8 mouse cellular contexts compared by ENCODE assay signal in the genomic region with DNA sequence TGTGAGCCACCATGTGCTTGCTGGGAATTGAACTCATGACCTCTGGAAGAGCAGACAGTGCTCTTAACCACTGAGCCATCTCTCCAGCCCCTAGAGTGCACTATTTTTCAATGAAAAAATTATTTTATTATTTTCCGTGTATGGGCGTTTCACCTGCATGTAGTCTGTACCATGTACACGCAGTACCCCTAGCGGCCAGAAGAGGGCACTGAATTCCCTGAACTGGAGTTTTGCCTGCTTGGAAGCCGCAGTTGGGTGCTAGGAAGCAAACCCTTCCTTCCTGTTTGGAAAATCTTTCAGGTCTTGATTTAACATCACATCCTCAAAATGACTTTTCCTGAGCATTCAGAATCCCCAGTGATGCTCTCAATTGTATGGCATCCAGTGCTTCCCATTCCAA. TPM values are rescaled to one million over a fixed set of nuclear protein-coding genes. Genes with fewer than 3 reads are reported as not detected.
A peak's percentile ranks its signal among the peaks of the same experiment; 100 is the strongest.
DNase-seq lines count a peak whose midpoint lies in the region; ATAC-seq and TF ChIP-seq lines count a peak whose summit lies in the region.

No protein-coding gene starts in this region.

- no peaks in the 10 kb centered on the region for H3K4me1 ChIP-seq in forebrain, embryonic 10.5 days
- H3K4me1 ChIP-seq in forebrain, embryonic 16.5 days (replicated peaks; ENCODE audit: control insufficient read depth, insufficient read depth, low read length): no peaks in the 10 kb centered on the region
- no peaks in the 10 kb centered on the region for H3K4me1 ChIP-seq in neural tube, embryonic 15.5 days
- no peaks in the 10 kb centered on the region for H3K4me1 ChIP-seq in hindbrain, postnatal 0 days (ENCODE audit: insufficient read depth, low read length)

- ATAC-seq in forebrain, embryonic 16.5 days: no peak
- ATAC-seq in neural tube, embryonic 15.5 days (ENCODE audit: low FRiP score): no peak
- ATAC-seq in hindbrain, postnatal 0 days: no peak
- peak; percentile 70; the same call in 1 of the 2 replicates for ATAC-seq in monocyte, adult 5-6 weeks (replicated peaks; ENCODE audit: insufficient number of reproducible peaks, low FRiP score, low TSS enrichment, poor library complexity, severe bottlenecking)

- no peak overlapping the region for H3K4me2 ChIP-seq in forebrain, embryonic 16.5 days (ENCODE audit: low read length)
- H3K4me2 ChIP-seq in neural tube, embryonic 15.5 days: no peak overlapping the region
- no peak overlapping the region for H3K4me2 ChIP-seq in hindbrain, postnatal 0 days (ENCODE audit: low read depth, low read length)

- WGBS in forebrain, embryonic 10.5 days: 21% methylated on average over 5 of the region's 5 CpGs
- 15% methylated on average over 5 of the region's 5 CpGs for WGBS in forebrain, embryonic 16.5 days
- 21% methylated on average over 5 of the region's 5 CpGs for WGBS in neural tube, embryonic 15.5 days
- 18% methylated on average over 5 of the region's 5 CpGs for WGBS in hindbrain, postnatal 0 days

- H3K27ac ChIP-seq in forebrain, embryonic 10.5 days: no peak overlapping the region
- no peak overlapping the region for H3K27ac ChIP-seq in forebrain, embryonic 16.5 days (ENCODE audit: low read length)
- H3K27ac ChIP-seq in neural tube, embryonic 15.5 days (replicated peaks): no peak overlapping the region
- no peak overlapping the region for H3K27ac ChIP-seq in hindbrain, postnatal 0 days

- no peaks in the 10 kb centered on the region for H3K9me3 ChIP-seq in forebrain, embryonic 10.5 days
- H3K9me3 ChIP-seq in forebrain, embryonic 16.5 days (ENCODE audit: control insufficient read depth, low read length): no peaks in the 10 kb centered on the region
- no peaks in the 10 kb centered on the region for H3K9me3 ChIP-seq in neural tube, embryonic 15.5 days (replicated peaks)
- no peaks in the 10 kb centered on the region for H3K9me3 ChIP-seq in hindbrain, postnatal 0 days (ENCODE audit: low read length)

- H3K4me3 ChIP-seq in forebrain, embryonic 10.5 days: no peak overlapping the region
- no peak overlapping the region for H3K4me3 ChIP-seq in forebrain, embryonic 16.5 days (replicated peaks; ENCODE audit: low read length)
- H3K4me3 ChIP-seq in neural tube, embryonic 15.5 days (replicated peaks): no peak overlapping the region
- no peak overlapping the region for H3K4me3 ChIP-seq in hindbrain, postnatal 0 days (ENCODE audit: low read length)

- peak; percentile 75 for TF ChIP-seq CTCF in hindbrain, postnatal 0 days (IDR thresholded peaks at IDR 0.05; ENCODE audit: low read depth)

- DNase-seq in forebrain, embryonic 10.5 days (ENCODE audit: extremely low spot score, low spot score): peak; percentile 54
- peak; percentile 71 for DNase-seq in neural tube, embryonic 10.5 days (ENCODE audit: extremely low spot score, low spot score)
- DNase-seq in cerebellum, adult 8-10 months: peak; percentile 39
- DNase-seq in hindbrain, postnatal 0 days (ENCODE audit: low spot score): peak; percentile 45
- peak; percentile 60 to 71 for DNase-seq in thymus, postnatal 36 days

- H3K27me3 ChIP-seq in forebrain, embryonic 10.5 days (ENCODE audit: poor library complexity, severe bottlenecking): no peaks in the 10 kb centered on the region
- no peaks in the 10 kb centered on the region for H3K27me3 ChIP-seq in forebrain, embryonic 16.5 days (replicated peaks; ENCODE audit: control insufficient read depth, insufficient read depth, low read length)
- H3K27me3 ChIP-seq in neural tube, embryonic 15.5 days (replicated peaks): no peaks in the 10 kb centered on the region
- H3K27me3 ChIP-seq in hindbrain, postnatal 0 days (ENCODE audit: insufficient read depth, low read length): no peaks in the 10 kb centered on the region

- H3K36me3 ChIP-seq in forebrain, embryonic 10.5 days (replicated peaks): peaks cover 9% of the 10 kb centered on the region
- no peaks in the 10 kb centered on the region for H3K36me3 ChIP-seq in forebrain, embryonic 16.5 days (ENCODE audit: control insufficient read depth, insufficient read depth)
- no peaks in the 10 kb centered on the region for H3K36me3 ChIP-seq in neural tube, embryonic 15.5 days
- no peaks in the 10 kb centered on the region for H3K36me3 ChIP-seq in hindbrain, postnatal 0 days (ENCODE audit: insufficient read depth, low read length)

- no peak overlapping the region for H3K9ac ChIP-seq in forebrain, embryonic 16.5 days (replicated peaks; ENCODE audit: low read depth, low read length)
- H3K9ac ChIP-seq in neural tube, embryonic 15.5 days (replicated peaks): no peak overlapping the region
- no peak overlapping the region for H3K9ac ChIP-seq in hindbrain, postnatal 0 days (replicated peaks; ENCODE audit: low read length)

RNA-seq across cellular contexts. Expression of gene Kpnb1, which starts 10.9 kb away (rescaled TPM):
- 98.3 and 99.9 TPM in 2 replicates for polyA plus RNA-seq in forebrain, embryonic 10.5 days (2016; fragmentation: Nextera tagmentation; extraction: Ambion mirVana)
- 39.0 and 40.6 TPM in 2 replicates for polyA plus RNA-seq in forebrain, embryonic 16.5 days (2015; fragmentation: Nextera tagmentation; extraction: Ambion mirVana)
- polyA plus RNA-seq in neural tube, embryonic 15.5 days (2015; fragmentation: Nextera tagmentation; extraction: Ambion mirVana): 26.7 and 32.2 TPM in 2 replicates
- total RNA-seq in hindbrain, postnatal 0 days (2014; rRNA removed): 97.9 and 100 TPM in 2 replicates
- polyA plus RNA-seq in hindbrain, postnatal 0 days (2015; fragmentation: Nextera tagmentation; extraction: Ambion mirVana): 26.1 and 26.9 TPM in 2 replicates
- 192 to 282 TPM (median 240 TPM) in 3 replicates for total RNA-seq in monocyte, adult 5-6 weeks (2017)

RNA-seq across cellular contexts. Expression of gene Tbkbp1, which starts 47.3 kb away (rescaled TPM):
- 3.9 and 4.0 TPM in 2 replicates for polyA plus RNA-seq in forebrain, embryonic 10.5 days (2016; fragmentation: Nextera tagmentation; extraction: Ambion mirVana)
- 5.7 and 6.0 TPM in 2 replicates for polyA plus RNA-seq in forebrain, embryonic 16.5 days (2015; fragmentation: Nextera tagmentation; extraction: Ambion mirVana)
- polyA plus RNA-seq in neural tube, embryonic 15.5 days (2015; fragmentation: Nextera tagmentation; extraction: Ambion mirVana): 8.8 and 9.5 TPM in 2 replicates
- 45.4 and 53.8 TPM in 2 replicates for total RNA-seq in hindbrain, postnatal 0 days (2014; rRNA removed)
- polyA plus RNA-seq in hindbrain, postnatal 0 days (2015; fragmentation: Nextera tagmentation; extraction: Ambion mirVana): 9.6 and 10.1 TPM in 2 replicates
- 23.2 to 34.3 TPM (median 24.7 TPM) in 3 replicates for total RNA-seq in monocyte, adult 5-6 weeks (2017)
